18 mouse cellular contexts compared by ENCODE assay signal in genomic region chr14:32894878-32895277, GRCm38 (mm10). TPM values are rescaled to one million over a fixed set of nuclear protein-coding genes. Genes with fewer than 3 reads are reported as not detected.
DNase-seq lines count a peak whose midpoint lies in the region; ATAC-seq and TF ChIP-seq lines count a peak whose summit lies in the region.
"Had no signal": no experiment of that assay in that cellular context is flagged by ENCODE, and none has a peak within 500 bp of the region (broad histone marks: within the 10 kb centered on the region; RNA-seq: fewer than 3 reads in every experiment).

No protein-coding gene starts in this region.

- WGBS in lung, embryonic 14.5 days: 77% methylated on average over 4 of the region's 4 CpGs
- 78% methylated on average over 4 of the region's 4 CpGs for WGBS in embryonic facial prominence, embryonic 15.5 days

- H3K9ac ChIP-seq in lung, embryonic 14.5 days: no peak overlapping the region
- no peak overlapping the region for H3K9ac ChIP-seq in embryonic facial prominence, embryonic 15.5 days
- H3K9ac ChIP-seq: embryonic facial prominence, embryonic 13.5 days; heart, embryonic 12.5 days; hindbrain, embryonic 12.5 days had no signal

- peaks cover 13% of the 10 kb centered on the region; the same call in 1 of the 2 replicates for H3K36me3 ChIP-seq in lung, embryonic 14.5 days (ENCODE audit: insufficient read depth)
- peaks cover 6% of the 10 kb centered on the region; the same call in 1 of the 2 replicates for H3K36me3 ChIP-seq in embryonic facial prominence, embryonic 15.5 days
- H3K36me3 ChIP-seq: forebrain, embryonic 10.5 days; hindbrain, embryonic 12.5 days had no signal

- no peak overlapping the region for H3K27ac ChIP-seq in lung, embryonic 14.5 days (ENCODE audit: low read depth)
- H3K27ac ChIP-seq in embryonic facial prominence, embryonic 15.5 days (replicated peaks): peak overlapping the region; percentile 58; the same call in 1 of the 2 replicates
- H3K27ac ChIP-seq: embryonic facial prominence, embryonic 13.5 days; forebrain, embryonic 10.5 days; hindbrain, embryonic 12.5 days had no signal

- intact Hi-C loops in gastrocnemius, postnatal 14 days (cut with DNase I; ENCODE audit: low total_unique reads): no loop called here

- H3K4me1 ChIP-seq in lung, embryonic 14.5 days (ENCODE audit: insufficient read depth): 0 out of 2 replicates have a peak, but pooled peaks cover 4% of the 10 kb centered on the region
- peaks cover 38% of the 10 kb centered on the region for H3K4me1 ChIP-seq in embryonic facial prominence, embryonic 15.5 days
- H3K4me1 ChIP-seq: embryonic facial prominence, embryonic 13.5 days had no signal

- no peaks in the 10 kb centered on the region for H3K27me3 ChIP-seq in lung, embryonic 14.5 days (ENCODE audit: insufficient read depth, low read length)
- no peaks in the 10 kb centered on the region for H3K27me3 ChIP-seq in embryonic facial prominence, embryonic 15.5 days
- H3K27me3 ChIP-seq: embryonic facial prominence, embryonic 13.5 days; heart, embryonic 12.5 days; hindbrain, embryonic 12.5 days had no signal

- H3K4me3 ChIP-seq in lung, embryonic 14.5 days (ENCODE audit: low read depth, low read length): no peak overlapping the region
- no peak overlapping the region for H3K4me3 ChIP-seq in embryonic facial prominence, embryonic 15.5 days (replicated peaks)
- H3K4me3 ChIP-seq: embryonic facial prominence, embryonic 13.5 days; erythroblast, embryonic 14.5 days; forebrain, embryonic 10.5 days; heart, embryonic 12.5 days; hindbrain, embryonic 12.5 days had no signal

- 0 out of 2 replicates have a peak, but pooled peaks have one; percentile 3 for ATAC-seq in lung, embryonic 14.5 days (ENCODE audit: insufficient read depth)
- no peak; the same call in 1 of the 2 replicates for ATAC-seq in embryonic facial prominence, embryonic 15.5 days (ENCODE audit: insufficient number of reproducible peaks, low FRiP score, low TSS enrichment, low read depth)
- ATAC-seq: activated CD4-positive, CD25-positive, alpha-beta regulatory T cell, adult 4 months; forebrain, embryonic 16.5 days; Patski had no signal

- peak; percentile 19 to 24 for DNase-seq in cerebellum, postnatal 10 days
- DNase-seq in cerebellum, adult 9-11 months: no peak
- peak; percentile 17 for DNase-seq in gastrocnemius, postnatal 14 days
- DNase-seq in gastrocnemius, adult 18-20 months (ENCODE audit: low spot score): no peak
- DNase-seq in lung, embryonic 14.5 days: no peak
- no peak for DNase-seq in lung, postnatal 36 days
- DNase-seq in spleen, adult 18-20 months: no peak

- no peak for TF ChIP-seq CTCF in lung, embryonic 14.5 days (IDR thresholded peaks at IDR 0.05; ENCODE audit: low read depth)

- no peaks in the 10 kb centered on the region for H3K9me3 ChIP-seq in lung, embryonic 14.5 days (ENCODE audit: low read depth, low read length)
- no peaks in the 10 kb centered on the region for H3K9me3 ChIP-seq in embryonic facial prominence, embryonic 15.5 days (replicated peaks)
- H3K9me3 ChIP-seq: embryonic facial prominence, embryonic 13.5 days; forebrain, embryonic 10.5 days; heart, embryonic 12.5 days; hindbrain, embryonic 12.5 days had no signal

- H3K4me2 ChIP-seq in lung, embryonic 14.5 days: no peak overlapping the region
- no peak overlapping the region for H3K4me2 ChIP-seq in embryonic facial prominence, embryonic 15.5 days (replicated peaks)
- H3K4me2 ChIP-seq: embryonic facial prominence, embryonic 13.5 days; heart, embryonic 12.5 days; hindbrain, embryonic 12.5 days had no signal

RNA-seq across cellular contexts. Expression of gene Vstm4, which starts 38.3 kb away (rescaled TPM):
- total RNA-seq in gastrocnemius, postnatal 14 days (2021): 10 to 100 TPM in 1 of 2 experiments, 1 to 10 TPM in 1; 8.2 to 10.9 TPM
- total RNA-seq in gastrocnemius, adult 18-20 months (2021): 1 to 10 TPM; 3.0 to 3.2 TPM
- polyA plus RNA-seq in lung, embryonic 14.5 days (2014; fragmentation: Nextera tagmentation; extraction: Ambion mirVana): 52.5 and 56.2 TPM in 2 replicates
- polyA plus RNA-seq in embryonic facial prominence, embryonic 15.5 days (2015; fragmentation: Nextera tagmentation; extraction: Ambion mirVana): 37.3 and 44.0 TPM in 2 replicates
- total RNA-seq: MEL had no signal
- polyA plus RNA-seq: C2C12; erythroblast, embryonic 14.5 days; Patski had no signal

Comparison
In these comparisons a context has a peak if more than half of its experiments do, and no peak if none do; other contexts are left out.
1. DNase-seq: peak in cerebellum, postnatal 10 days (2 of 2) and gastrocnemius, postnatal 14 days (single experiment); none in cerebellum, adult 9-11 months (single experiment), gastrocnemius, adult 18-20 months (single experiment), lung, embryonic 14.5 days (single experiment), lung, postnatal 36 days (single experiment) and spleen, adult 18-20 months (0 of 2).